Comparison of ENCODE assay signal across 17 mouse cellular contexts in genomic region chr7:125649013-125649412, GRCm38 (mm10). TPM values are rescaled to one million over a fixed set of nuclear protein-coding genes. Genes with fewer than 3 reads are reported as not detected.
"Had no signal": no experiment of that assay in that cellular context is flagged by ENCODE, and none has a peak within 500 bp of the region (broad histone marks: within the 10 kb centered on the region; RNA-seq: fewer than 3 reads in every experiment).

No protein-coding gene starts in this region.

- H3K4me2 ChIP-seq: neural tube, embryonic 12.5 days; neural tube, embryonic 13.5 days; neural tube, embryonic 15.5 days; stomach, embryonic 15.5 days had no signal

- H3K4me1 ChIP-seq: neural tube, embryonic 12.5 days; neural tube, embryonic 13.5 days; neural tube, embryonic 15.5 days; stomach, embryonic 15.5 days had no signal

- H3K27ac ChIP-seq: neural tube, embryonic 12.5 days; neural tube, embryonic 13.5 days; neural tube, embryonic 15.5 days; stomach, embryonic 15.5 days; stomach, postnatal 0 days had no signal

- DNase-seq: retina, postnatal 1 day; right cerebral cortex, adult 18-20 months; right cerebral cortex, postnatal 14 days; right cerebral cortex, postnatal 25 days; right cerebral cortex, postnatal 4 days; spleen, adult 18-20 months; thymus, adult 18-20 months; thymus, postnatal 14 days; thymus, postnatal 25 days; thymus, postnatal 36 days; thymus, postnatal 4 days had no signal

- H3K4me3 ChIP-seq: neural tube, embryonic 12.5 days; neural tube, embryonic 13.5 days; neural tube, embryonic 15.5 days; stomach, embryonic 15.5 days had no signal

- H3K27me3 ChIP-seq: neural tube, embryonic 12.5 days; neural tube, embryonic 13.5 days; neural tube, embryonic 15.5 days; stomach, embryonic 15.5 days had no signal

RNA-seq across cellular contexts. Expression of gene Il21r, which starts 45.8 kb away (rescaled TPM):
- polyA plus RNA-seq: neural tube, embryonic 14.5 days had no signal
